Mouse (Mus musculus): ENCODE data around the gene Mrpl39. TPM values are rescaled to one million over a fixed set of nuclear protein-coding genes. Genes with fewer than 3 reads are reported as not detected.

Mrpl39 gene
- polyA plus RNA-seq, 1 experiment from 2014 or later: 43.9 TPM

DNA sequence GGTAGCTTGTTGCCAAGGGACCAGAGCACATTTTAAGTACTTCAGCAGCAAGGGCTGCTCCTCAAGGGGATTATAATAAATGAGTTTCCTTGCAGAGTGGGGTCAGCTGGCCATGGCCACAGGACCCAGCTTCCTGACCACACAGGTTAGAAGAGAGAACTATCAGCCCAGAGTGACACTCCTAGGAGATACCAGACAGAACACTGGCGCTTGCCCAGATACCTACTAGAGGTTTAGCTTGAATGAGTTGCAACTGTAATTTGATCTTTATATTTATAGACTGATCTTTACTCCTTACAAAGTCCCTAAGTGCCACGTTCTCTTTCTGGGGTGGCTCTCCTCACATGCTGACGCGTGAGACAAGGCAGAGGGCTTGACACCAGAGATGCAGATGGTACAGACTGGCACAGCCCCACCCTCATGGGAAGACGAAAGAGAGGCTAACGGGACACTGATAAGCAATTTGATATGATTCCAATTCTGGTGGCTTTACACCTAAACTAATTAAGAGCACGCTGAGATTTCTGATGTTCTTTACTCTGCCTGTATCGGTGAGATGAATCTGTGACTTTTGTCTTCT lies 30.8 kb downstream of the Mrpl39 start:
- Histone ChIP-seq H3K9me3 (no peaks in the 10 kb centered on the region), H3K36me3 (no peaks in the 10 kb centered on the region), H3K27me3 (peaks cover 23% of the 10 kb centered on the region), H3K27ac (no peak overlapping the region), H3K4me3 (replicated peaks) (no peak overlapping the region), H3K4me1 (replicated peaks) (peaks cover 11% of the 10 kb centered on the region), H3K9ac (replicated peaks) (no peak overlapping the region), H3K4me2 (replicated peaks) (no peak overlapping the region)
- ATAC-seq: no peak
- WGBS: 80% methylated on average over 8 of the region's 8 CpGs

DNA sequence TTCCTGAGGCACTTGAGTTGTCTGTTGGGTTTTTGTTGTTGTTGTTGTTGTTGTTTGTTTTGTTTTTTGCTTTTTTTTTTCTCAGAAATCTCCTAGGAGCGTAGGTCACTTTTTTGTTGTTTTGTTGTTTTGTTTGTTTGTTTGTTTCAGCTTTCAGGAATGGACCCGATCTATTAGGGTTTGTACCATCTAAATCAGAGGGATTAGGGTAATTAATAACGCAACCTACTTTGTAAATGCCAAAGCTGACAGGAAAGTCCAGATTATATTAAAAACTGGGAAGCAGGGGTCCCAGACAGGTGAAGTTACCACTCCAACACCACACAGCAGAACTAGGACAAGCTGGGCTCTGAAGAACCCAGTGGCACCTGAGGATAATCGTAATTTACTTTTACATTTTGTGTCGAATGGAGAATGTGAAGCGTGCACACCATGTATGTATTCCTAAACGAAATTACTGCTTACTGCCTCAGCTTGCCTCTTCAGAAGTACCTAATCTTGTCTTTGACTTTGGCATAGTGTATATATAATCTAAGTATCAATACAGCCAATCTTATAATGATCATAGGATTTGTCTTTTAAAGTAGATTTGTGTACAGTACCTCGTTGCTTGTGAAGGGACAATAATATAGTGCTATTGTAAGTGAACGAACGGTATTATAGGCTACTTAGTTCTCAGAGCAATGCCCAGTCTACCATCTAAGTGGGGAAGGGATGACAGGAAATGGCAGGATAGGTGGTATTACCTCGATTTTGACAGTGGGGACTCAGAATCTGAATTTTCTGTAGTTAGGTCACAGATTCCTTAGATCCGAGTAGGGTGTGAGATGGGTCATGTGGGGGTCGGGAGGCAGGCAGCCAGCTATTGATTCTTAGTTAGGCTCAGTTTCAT lies 31.5 kb downstream of the Mrpl39 start:
- WGBS: 68% methylated on average over 13 of the region's 13 CpGs
- H3K9me3 ChIP-seq: no peaks in the 10 kb centered on the region
- peak overlapping the region; percentile 60 for H3K4me3 ChIP-seq (replicated peaks)
- H3K9ac ChIP-seq (replicated peaks): no peak overlapping the region
- peak overlapping the region; percentile 99 for H3K4me2 ChIP-seq (replicated peaks)
- H3K27ac ChIP-seq: no peak overlapping the region
- H3K27me3 ChIP-seq: peaks cover 23% of the 10 kb centered on the region
- H3K4me1 ChIP-seq (replicated peaks): peaks cover 11% of the 10 kb centered on the region
- ATAC-seq: no peak
- H3K36me3 ChIP-seq: no peaks in the 10 kb centered on the region

DNA sequence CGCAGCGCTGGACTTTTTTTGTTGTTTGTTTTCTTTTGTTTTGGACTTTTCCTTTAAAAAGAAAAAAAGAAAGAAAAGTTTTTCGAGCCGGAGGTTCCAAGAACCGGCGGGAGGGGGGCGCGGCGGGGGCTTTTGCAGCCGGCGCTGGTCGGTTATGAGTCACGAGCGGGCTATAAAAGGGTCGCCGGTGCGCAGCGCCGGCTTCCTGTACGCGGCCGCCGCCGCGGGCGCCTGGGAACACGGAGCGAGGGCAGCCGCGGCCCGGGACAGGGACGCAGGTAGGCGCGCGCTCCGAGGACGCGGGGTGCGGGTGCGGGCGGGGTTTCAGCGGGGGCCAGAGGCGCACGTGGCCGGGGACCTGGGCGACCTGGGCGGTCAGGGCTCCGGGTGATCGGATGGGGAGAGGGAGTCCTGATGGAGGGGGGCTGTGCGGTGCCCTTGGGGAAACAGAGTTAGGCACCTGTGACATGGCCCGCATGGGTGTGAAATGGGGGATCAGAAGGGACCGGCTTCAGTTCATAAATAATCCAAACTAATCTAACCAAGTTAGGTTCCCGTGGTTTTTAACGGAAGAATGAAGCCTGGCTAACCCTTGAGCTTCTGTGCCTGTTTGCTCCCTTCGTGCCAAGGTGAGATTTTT lies 32.3 kb downstream of the Mrpl39 start:
- H3K4me3 ChIP-seq (replicated peaks): peak overlapping the region; percentile 60
- no peaks in the 10 kb centered on the region for H3K9me3 ChIP-seq
- no peaks in the 10 kb centered on the region for H3K36me3 ChIP-seq
- ATAC-seq: peak; percentile 90
- H3K9ac ChIP-seq (replicated peaks): peak overlapping the region; percentile 71
- H3K4me2 ChIP-seq (replicated peaks): peak overlapping the region; percentile 99
- H3K4me1 ChIP-seq (replicated peaks): peaks cover 11% of the 10 kb centered on the region
- under 1% methylated on average over 55 of the region's 55 CpGs for WGBS
- peaks cover 23% of the 10 kb centered on the region for H3K27me3 ChIP-seq
- no peak overlapping the region for H3K27ac ChIP-seq

DNA sequence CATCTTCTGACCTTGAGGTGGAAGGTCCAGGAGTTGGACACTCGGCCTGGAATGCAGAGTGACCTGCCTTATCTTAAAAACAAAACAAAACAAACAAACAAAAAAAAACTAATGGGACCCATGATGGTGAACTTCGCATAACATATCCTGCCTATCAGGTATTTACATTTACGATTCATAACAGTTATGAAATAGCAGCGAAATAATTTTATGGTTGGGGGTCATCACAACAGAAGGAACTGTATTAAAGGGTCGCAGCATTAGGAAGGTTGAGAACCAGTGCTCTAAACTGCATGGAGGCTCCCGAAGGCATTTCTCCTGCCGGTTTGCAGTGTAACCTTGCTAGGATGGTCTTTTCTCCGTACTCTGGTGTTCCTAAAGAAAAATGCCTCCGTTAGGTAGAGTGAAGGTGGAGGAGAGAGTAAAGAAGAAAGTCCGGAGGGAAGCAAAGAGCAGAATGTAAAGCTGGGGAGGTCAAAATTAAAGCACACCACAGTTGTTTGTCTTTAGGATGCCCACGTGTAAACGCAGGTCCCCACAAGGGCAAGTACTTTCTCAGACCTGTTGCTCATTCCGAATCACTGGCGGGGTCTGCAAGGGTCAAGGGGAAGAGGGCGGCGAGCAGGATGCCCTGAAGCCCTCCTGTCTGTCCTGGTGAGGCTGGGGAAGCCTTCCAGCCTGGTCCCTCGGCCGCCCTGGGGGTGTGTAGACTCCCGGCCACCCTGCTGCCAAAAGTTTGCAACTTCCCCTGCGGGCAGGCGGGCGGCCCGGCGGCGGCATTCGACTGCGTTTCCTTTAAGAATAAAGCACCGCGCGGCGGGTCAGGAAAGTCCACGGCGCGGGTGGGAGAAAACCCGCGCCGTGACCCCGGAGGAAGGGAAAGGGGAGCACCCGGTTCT lies 33.1 kb downstream of the Mrpl39 start:
- H3K27me3 ChIP-seq: peaks cover 23% of the 10 kb centered on the region
- peak overlapping the region; percentile 60 for H3K4me3 ChIP-seq (replicated peaks)
- H3K36me3 ChIP-seq: no peaks in the 10 kb centered on the region
- WGBS: 12% methylated on average over 39 of the region's 39 CpGs
- H3K27ac ChIP-seq: no peak overlapping the region
- H3K4me2 ChIP-seq (replicated peaks): peak overlapping the region; percentile 99
- H3K4me1 ChIP-seq (replicated peaks): peaks cover 11% of the 10 kb centered on the region
- ATAC-seq: peak; percentile 44; the same call in 1 of the 2 replicates
- peak overlapping the region; percentile 71; the same call in 1 of the 2 replicates for H3K9ac ChIP-seq (replicated peaks)
- H3K9me3 ChIP-seq: no peaks in the 10 kb centered on the region

DNA sequence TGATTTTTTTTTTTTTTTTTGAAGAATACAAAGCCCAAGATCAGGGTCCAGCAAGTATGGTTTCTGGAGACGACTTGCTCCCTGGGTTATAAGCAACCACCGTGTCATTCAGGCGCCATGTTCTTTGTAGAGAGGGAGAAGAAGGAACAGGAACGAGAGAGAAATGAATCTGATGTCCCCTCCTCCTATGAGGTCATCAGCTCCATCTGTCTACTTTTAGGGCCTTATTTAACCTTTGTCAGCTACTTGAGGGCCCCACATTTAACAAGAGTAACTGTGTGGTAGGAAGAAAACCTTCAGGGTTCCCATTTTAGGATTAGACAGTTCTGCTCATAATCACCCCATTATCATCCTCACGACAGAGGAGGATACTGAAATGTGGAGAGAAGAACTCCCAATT lies 34.5 kb downstream of the Mrpl39 start:
- Histone ChIP-seq H3K9ac (replicated peaks) (no peak overlapping the region), H3K27me3 (peaks cover 23% of the 10 kb centered on the region), H3K36me3 (no peaks in the 10 kb centered on the region), H3K27ac (no peak overlapping the region), H3K4me3 (replicated peaks) (no peak overlapping the region), H3K9me3 (no peaks in the 10 kb centered on the region), H3K4me2 (replicated peaks) (no peak overlapping the region), H3K4me1 (replicated peaks) (peaks cover 11% of the 10 kb centered on the region)
- WGBS: 83% methylated on average over 5 of the region's 5 CpGs
- no peak for ATAC-seq

DNA sequence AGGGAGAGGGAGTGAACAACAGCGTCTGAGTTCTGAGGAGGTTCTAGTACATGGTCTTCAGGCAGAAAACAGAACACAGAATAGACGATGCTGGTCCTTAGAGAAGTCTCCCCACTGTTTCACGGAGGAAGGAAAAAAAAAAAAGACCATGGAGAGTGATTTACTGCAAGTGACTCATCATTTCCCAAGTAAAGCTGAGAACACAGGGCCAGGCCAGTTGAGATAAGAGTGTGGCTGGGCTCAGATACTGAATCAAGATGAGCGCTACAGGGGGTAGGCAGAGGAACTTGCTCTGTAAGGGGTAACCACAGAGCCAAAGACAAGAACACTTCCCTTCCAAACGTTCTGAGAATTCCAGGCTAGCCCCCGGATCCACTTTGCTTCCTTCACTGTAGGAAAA lies 36.8 kb downstream of the Mrpl39 start:
- no peak overlapping the region for H3K27ac ChIP-seq
- H3K4me2 ChIP-seq (replicated peaks): no peak overlapping the region
- peaks cover 11% of the 10 kb centered on the region for H3K4me1 ChIP-seq (replicated peaks)
- H3K27me3 ChIP-seq: peaks cover 15% of the 10 kb centered on the region
- H3K4me3 ChIP-seq (replicated peaks): no peak overlapping the region
- no peaks in the 10 kb centered on the region for H3K9me3 ChIP-seq
- no peaks in the 10 kb centered on the region for H3K36me3 ChIP-seq
- no peak overlapping the region for H3K9ac ChIP-seq (replicated peaks)
- no peak for ATAC-seq
- 80% methylated on average over 6 of the region's 6 CpGs for WGBS

DNA sequence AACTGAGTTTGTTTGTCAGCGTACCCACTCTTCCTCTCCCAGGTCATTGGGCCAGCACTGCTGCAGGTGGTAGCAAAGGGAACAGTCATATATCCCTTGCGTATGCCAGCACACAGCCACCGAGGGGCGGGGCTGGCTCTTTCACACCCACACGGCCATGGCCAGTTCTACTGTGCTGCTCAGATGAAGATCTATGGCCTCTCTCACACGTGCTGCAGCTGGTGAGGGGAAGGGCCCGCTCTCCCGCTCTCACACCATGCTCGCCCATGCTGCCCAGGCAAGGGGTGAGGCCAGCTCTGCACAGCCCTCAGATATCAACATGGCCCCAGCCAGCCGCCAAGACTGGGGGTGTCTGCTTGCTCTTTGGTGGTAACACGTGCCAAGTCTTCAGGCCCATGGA lies 39.4 kb downstream of the Mrpl39 start:
- Histone ChIP-seq H3K27ac (no peak overlapping the region), H3K9ac (replicated peaks) (no peak overlapping the region), H3K4me3 (replicated peaks) (no peak overlapping the region), H3K9me3 (no peaks in the 10 kb centered on the region), H3K27me3 (no peaks in the 10 kb centered on the region), H3K4me2 (replicated peaks) (no peak overlapping the region), H3K36me3 (no peaks in the 10 kb centered on the region), H3K4me1 (replicated peaks) (no peaks in the 10 kb centered on the region)
- peak; percentile 53; the same call in 1 of the 2 replicates for ATAC-seq
- WGBS: 87% methylated on average over 11 of the region's 11 CpGs

DNA sequence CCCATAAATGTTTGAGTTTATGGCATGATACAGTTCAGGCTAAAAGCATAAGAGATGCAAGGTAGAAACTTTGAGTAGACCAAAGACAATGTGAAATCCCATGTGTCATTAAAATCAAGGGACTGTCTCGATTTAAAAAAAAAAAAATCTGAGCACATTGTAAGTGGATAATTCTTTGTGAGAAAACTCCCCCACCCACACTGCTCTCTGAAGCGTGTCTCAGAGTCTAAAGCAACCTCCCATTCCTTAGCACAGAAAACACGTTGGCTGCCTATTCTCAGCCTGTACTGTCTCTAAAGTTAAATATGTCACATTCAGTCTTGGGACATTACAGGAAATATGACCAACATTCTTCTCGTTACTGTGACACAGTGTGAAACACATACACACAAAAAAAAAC lies 53.6 kb downstream of the Mrpl39 start:
- 68% methylated on average over 4 of the region's 4 CpGs for WGBS
- Histone ChIP-seq H3K9ac (replicated peaks) (no peak overlapping the region), H3K4me2 (replicated peaks) (no peak overlapping the region), H3K36me3 (no peaks in the 10 kb centered on the region), H3K27ac (no peak overlapping the region), H3K4me1 (replicated peaks) (no peaks in the 10 kb centered on the region), H3K4me3 (replicated peaks) (no peak overlapping the region), H3K9me3 (no peaks in the 10 kb centered on the region), H3K27me3 (no peaks in the 10 kb centered on the region)
- no peak for ATAC-seq

DNA sequence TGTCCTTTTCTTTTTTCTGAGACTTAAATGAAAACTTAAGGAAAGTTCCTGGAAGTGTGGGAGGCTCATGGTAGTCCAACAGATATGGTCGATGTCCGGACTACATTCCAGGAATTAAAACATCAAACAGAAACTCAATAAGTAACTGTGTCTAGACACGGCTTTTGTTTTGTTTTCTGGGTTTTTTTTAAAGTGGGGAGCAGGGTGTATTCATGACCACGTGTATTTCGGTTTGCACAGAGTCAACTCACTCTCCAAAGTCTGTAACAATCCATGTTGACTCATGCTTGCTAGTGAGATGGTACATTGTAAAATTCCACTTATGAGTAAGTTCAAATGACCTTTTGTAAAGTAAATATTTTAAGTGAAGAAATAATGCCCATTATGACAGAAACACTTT lies 54.8 kb downstream of the Mrpl39 start:
- ATAC-seq: no peak
- no peak overlapping the region for H3K9ac ChIP-seq (replicated peaks)
- H3K4me1 ChIP-seq (replicated peaks): no peaks in the 10 kb centered on the region
- no peaks in the 10 kb centered on the region for H3K27me3 ChIP-seq
- H3K36me3 ChIP-seq: no peaks in the 10 kb centered on the region
- no peak overlapping the region for H3K27ac ChIP-seq
- H3K4me2 ChIP-seq (replicated peaks): no peak overlapping the region
- 80% methylated on average over 5 of the region's 5 CpGs for WGBS
- no peaks in the 10 kb centered on the region for H3K9me3 ChIP-seq
- H3K4me3 ChIP-seq (replicated peaks): no peak overlapping the region

DNA sequence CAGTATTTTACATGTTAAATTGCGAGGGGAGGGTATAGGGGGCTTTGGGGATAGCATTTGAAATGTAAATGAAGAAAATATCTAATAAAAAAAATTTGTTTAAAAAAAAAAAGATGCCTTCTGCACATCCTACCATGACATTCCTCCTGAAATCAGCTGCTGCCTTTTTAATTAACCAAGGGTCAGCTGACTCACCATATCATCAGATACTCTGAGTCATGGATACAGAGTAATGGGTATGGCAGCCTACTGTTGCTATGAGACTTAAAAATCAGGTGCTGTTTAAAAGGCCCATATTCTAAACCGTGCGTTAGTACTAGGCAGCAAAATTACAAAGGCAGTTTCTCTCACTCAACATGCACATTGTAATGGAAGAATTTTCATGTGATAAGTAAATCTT lies 58.2 kb downstream of the Mrpl39 start:
- Histone ChIP-seq H3K4me1 (replicated peaks) (no peaks in the 10 kb centered on the region), H3K4me3 (replicated peaks) (no peak overlapping the region), H3K27me3 (no peaks in the 10 kb centered on the region), H3K9ac (replicated peaks) (no peak overlapping the region), H3K27ac (no peak overlapping the region), H3K4me2 (replicated peaks) (no peak overlapping the region), H3K36me3 (no peaks in the 10 kb centered on the region), H3K9me3 (no peaks in the 10 kb centered on the region)
- ATAC-seq: no peak
- 90% methylated on average over 3 of the region's 3 CpGs for WGBS
